Mouse (Mus musculus) liver, embryonic 16.5 days (tissue): Measurements from ENCODE around the gene Cacng6. TPM values are rescaled to one million over a fixed set of nuclear protein-coding genes. Genes with fewer than 3 reads are reported as not detected.
A peak's percentile ranks its signal among the peaks of the same experiment; 100 is the strongest.

Experiments used
- ATAC-seq: fragments of 200-750 bp; cut with Nextera tagmentation; 2 replicates; pipeline ENCODE4 v1.8.0; 2017; ENCODE audit warnings: low read depth, mild to moderate bottlenecking, moderate number of reproducible peaks, moderate library complexity
- H3K27ac ChIP-seq: fragments of 300-500 bp; sonication (generic); 2 replicates; pipeline ENCODE4 v1.5.1; 2014; ENCODE audit warnings: mild to moderate bottlenecking, low read length
- H3K27me3 ChIP-seq: fragments of 300-500 bp; sonication (generic); 2 replicates; pipeline ENCODE4 v1.6.1; 2014; ENCODE audit warnings: low read depth, low read length, mixed read lengths; ENCODE audit not compliant: control insufficient read depth, insufficient read depth
- H3K36me3 ChIP-seq: fragments of 300-500 bp; sonication (generic); 2 replicates; pipeline ENCODE4 v1.6.1; 2014; ENCODE audit warnings: mild to moderate bottlenecking; ENCODE audit not compliant: control insufficient read depth, insufficient read depth
- H3K4me1 ChIP-seq: fragments of 300-500 bp; sonication (generic); 2 replicates; pipeline ENCODE4 v1.6.1; 2014; ENCODE audit warnings: low read depth, low read length, mixed read lengths; ENCODE audit not compliant: control insufficient read depth
- H3K4me2 ChIP-seq: fragments of 300-500 bp; sonication (generic); 2 replicates; pipeline ENCODE4 v1.6.1; 2014; ENCODE audit warnings: low read depth, low read length, mixed read lengths
- H3K4me3 ChIP-seq: fragments of 300-500 bp; sonication (generic); 2 replicates; pipeline ENCODE4 v1.5.1; 2014; ENCODE audit warnings: low read depth, mild to moderate bottlenecking, low read length
- H3K9ac ChIP-seq: fragments of 300-500 bp; sonication (generic); 2 replicates; pipeline ENCODE4 v1.6.1; 2014; ENCODE audit warnings: low read depth, low read length
- H3K9me3 ChIP-seq: fragments of 300-500 bp; sonication (generic); replicated peaks from 2 replicates; pipeline ENCODE4 v1.6.1; 2016; ENCODE audit warnings: low read length; ENCODE audit not compliant: control insufficient read depth
- WGBS: fragments of 180-500 bp; shearing (Covaris S2); extraction: QIAGEN DNeasy Blood & Tissue Kit; methylation state at CpG from one replicate; pipeline ENCODE4 v1.1.7; 2014; ENCODE audit not compliant: insufficient replicate concordance; 5-methylcytosine and 5-hydroxymethylcytosine counted together
- polyA plus RNA-seq: library from polyadenylated mRNA; unstranded; fragments of >200 nt; fragmentation: Nextera tagmentation; extraction: Ambion mirVana; gene quantifications from 2 replicates; pipeline ENCODE4 v1.2.1, GENCODE M21; 2015

Cacng6 gene
- polyA plus RNA-seq, 1 experiment from 2014 or later = 0.58 TPM

DNA sequence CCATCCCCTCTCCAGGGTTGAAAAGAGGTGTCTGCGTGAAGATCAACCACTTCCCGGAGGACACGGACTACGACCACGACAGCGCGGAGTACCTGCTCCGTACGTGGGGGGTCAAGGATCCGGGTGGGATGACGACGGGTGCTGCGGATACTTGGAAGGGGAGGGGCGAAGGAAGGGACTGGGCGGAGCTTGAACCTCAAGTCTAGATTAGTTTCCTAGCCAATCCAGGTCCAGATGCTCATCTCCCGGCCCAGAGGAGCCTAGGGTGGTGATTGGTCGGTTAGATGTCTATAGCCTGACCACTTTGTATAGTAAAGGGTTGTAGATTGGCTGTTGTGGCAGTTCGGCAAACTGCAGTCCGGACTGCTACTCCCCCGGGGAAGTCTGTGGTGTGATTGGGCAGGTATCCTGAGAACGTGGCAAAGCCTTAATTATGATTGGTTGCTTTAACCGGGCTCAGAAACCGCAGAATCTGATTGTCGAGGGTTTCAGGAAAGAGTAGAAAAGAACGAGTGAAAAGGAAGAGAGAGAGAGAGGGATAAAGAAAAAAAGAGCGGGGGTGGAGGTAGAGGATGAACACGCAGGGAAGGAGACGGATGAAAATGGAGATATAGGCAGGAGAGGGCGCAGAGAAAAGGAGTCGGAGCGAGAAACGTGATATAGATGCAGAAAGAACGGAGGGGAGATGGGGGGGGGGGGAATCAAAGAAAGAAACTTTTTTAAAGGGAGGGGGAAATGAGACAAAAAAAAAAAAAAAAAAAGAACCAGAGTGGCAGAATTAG is 12.6 kb upstream of the Cacng6 start:
- Histone ChIP-seq H3K9ac (no peak overlapping the region), H3K4me1 (no peaks in the 10 kb centered on the region; the same call in 1 of the 2 replicates), H3K4me2 (0 out of 2 replicates have a peak overlapping the region, but pooled peaks have one; percentile 17), H3K4me3 (peak overlapping the region; percentile 13), H3K27me3 (peaks cover 55% of the 10 kb centered on the region), H3K36me3 (no peaks in the 10 kb centered on the region), H3K27ac (no peak overlapping the region), H3K9me3 (no peaks in the 10 kb centered on the region)
- peak; percentile 24; the same call in 1 of the 2 replicates for ATAC-seq
- WGBS = 1% methylated on average over 33 of the region's 33 CpGs

- Histone ChIP-seq H3K4me2 (0 out of 2 replicates have a peak overlapping the region, but pooled peaks have one; percentile 17), H3K36me3 (no peaks in the 10 kb centered on the region), H3K9ac (no peak overlapping the region), H3K27me3 (peaks cover 62% of the 10 kb centered on the region), H3K4me1 (no peaks in the 10 kb centered on the region; the same call in 1 of the 2 replicates), H3K4me3 (no peak overlapping the region), H3K9me3 (no peaks in the 10 kb centered on the region), H3K27ac (no peak overlapping the region)
- 3% methylated on average over 20 of the region's 20 CpGs for WGBS
- ATAC-seq = no peak
Measured at GRCm38 (mm10) chr7:3412036-3412435, 12.0 kb upstream of the Cacng6 start.

DNA sequence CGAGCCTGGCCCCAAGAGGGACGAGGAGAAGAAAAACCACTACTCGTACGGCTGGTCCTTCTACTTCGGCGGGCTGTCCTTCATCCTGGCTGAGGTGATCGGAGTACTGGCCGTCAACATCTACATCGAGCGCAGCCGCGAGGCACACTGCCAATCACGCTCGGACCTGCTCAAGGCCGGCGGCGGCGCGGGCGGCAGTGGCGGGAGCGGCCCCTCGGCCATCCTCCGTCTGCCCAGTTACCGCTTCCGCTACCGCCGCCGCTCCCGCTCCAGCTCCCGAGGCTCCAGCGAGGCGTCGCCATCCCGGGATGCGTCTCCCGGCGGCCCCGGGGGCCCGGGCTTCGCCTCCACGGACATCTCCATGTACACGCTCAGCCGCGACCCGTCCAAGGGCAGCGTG is 9.1 kb upstream of the Cacng6 start:
- Histone ChIP-seq H3K4me1 (no peaks in the 10 kb centered on the region; the same call in 1 of the 2 replicates), H3K9me3 (no peaks in the 10 kb centered on the region), H3K36me3 (no peaks in the 10 kb centered on the region), H3K27ac (no peak overlapping the region), H3K4me3 (peak overlapping the region; percentile 53), H3K4me2 (peak overlapping the region; percentile 69), H3K27me3 (peaks cover 64% of the 10 kb centered on the region), H3K9ac (no peak overlapping the region)
- WGBS = 2% methylated on average over 37 of the region's 47 CpGs
- no peak for ATAC-seq

- no peak overlapping the region for H3K9ac ChIP-seq
- H3K27me3 ChIP-seq = peaks cover 64% of the 10 kb centered on the region
- H3K27ac ChIP-seq = no peak overlapping the region
- H3K4me2 ChIP-seq = peak overlapping the region; percentile 69
- under 1% methylated on average over 38 of the region's 60 CpGs for WGBS
- ATAC-seq = peak; percentile 13; the same call in 1 of the 2 replicates
- H3K4me1 ChIP-seq = no peaks in the 10 kb centered on the region; the same call in 1 of the 2 replicates
- H3K4me3 ChIP-seq = peak overlapping the region; percentile 53
- no peaks in the 10 kb centered on the region for H3K36me3 ChIP-seq
- H3K9me3 ChIP-seq = no peaks in the 10 kb centered on the region
Measured at GRCm38 (mm10) chr7:3415378-3415777, 8.6 kb upstream of the Cacng6 start.

- no peaks in the 10 kb centered on the region for H3K36me3 ChIP-seq
- 25% methylated on average over 6 of the region's 6 CpGs for WGBS
- H3K4me3 ChIP-seq = no peak overlapping the region
- no peak for ATAC-seq
- no peak overlapping the region for H3K9ac ChIP-seq
- H3K4me2 ChIP-seq = no peak overlapping the region
- H3K4me1 ChIP-seq = no peaks in the 10 kb centered on the region
- no peak overlapping the region for H3K27ac ChIP-seq
- H3K9me3 ChIP-seq = no peaks in the 10 kb centered on the region
- peaks cover 54% of the 10 kb centered on the region for H3K27me3 ChIP-seq
Measured at GRCm38 (mm10) chr7:3419941-3420340, 4.1 kb upstream of the Cacng6 start.

- Histone ChIP-seq H3K27me3 (peaks cover 54% of the 10 kb centered on the region), H3K27ac (no peak overlapping the region), H3K36me3 (no peaks in the 10 kb centered on the region), H3K4me2 (no peak overlapping the region), H3K4me1 (no peaks in the 10 kb centered on the region), H3K9ac (no peak overlapping the region), H3K9me3 (no peaks in the 10 kb centered on the region), H3K4me3 (no peak overlapping the region)
- 42% methylated on average over 5 of the region's 5 CpGs for WGBS
- no peak for ATAC-seq
Measured at GRCm38 (mm10) chr7:3420466-3420865, 3.5 kb upstream of the Cacng6 start.

GRCm38 (mm10) chr7:3421297-3421696 is 2.7 kb upstream of the Cacng6 start:
- ATAC-seq = no peak
- Histone ChIP-seq H3K9ac (no peak overlapping the region), H3K36me3 (no peaks in the 10 kb centered on the region), H3K4me1 (no peaks in the 10 kb centered on the region), H3K27me3 (peaks cover 46% of the 10 kb centered on the region), H3K9me3 (no peaks in the 10 kb centered on the region), H3K4me2 (no peak overlapping the region), H3K4me3 (no peak overlapping the region), H3K27ac (no peak overlapping the region)
- 71% methylated on average over 3 of the region's 3 CpGs for WGBS

DNA sequence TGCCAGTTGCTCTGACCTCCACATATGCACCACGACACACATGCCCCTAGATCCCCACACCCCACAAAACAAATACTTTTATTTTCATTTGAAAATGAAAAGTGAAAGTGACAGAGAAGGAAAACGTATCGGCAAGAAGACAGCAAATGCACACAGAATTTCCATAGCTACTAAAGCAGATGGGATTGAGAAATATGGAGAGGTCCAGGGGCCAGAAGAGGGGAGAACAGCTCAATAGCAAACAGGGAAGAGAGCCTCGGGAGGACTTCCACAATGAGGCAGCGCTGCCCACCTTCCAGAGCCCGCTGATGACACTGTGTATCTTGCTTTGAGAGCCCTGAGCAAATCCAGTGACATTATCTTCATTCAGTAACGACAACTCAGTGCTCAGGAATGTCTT is 1.9 kb upstream of the Cacng6 start:
- no peak for ATAC-seq

DNA sequence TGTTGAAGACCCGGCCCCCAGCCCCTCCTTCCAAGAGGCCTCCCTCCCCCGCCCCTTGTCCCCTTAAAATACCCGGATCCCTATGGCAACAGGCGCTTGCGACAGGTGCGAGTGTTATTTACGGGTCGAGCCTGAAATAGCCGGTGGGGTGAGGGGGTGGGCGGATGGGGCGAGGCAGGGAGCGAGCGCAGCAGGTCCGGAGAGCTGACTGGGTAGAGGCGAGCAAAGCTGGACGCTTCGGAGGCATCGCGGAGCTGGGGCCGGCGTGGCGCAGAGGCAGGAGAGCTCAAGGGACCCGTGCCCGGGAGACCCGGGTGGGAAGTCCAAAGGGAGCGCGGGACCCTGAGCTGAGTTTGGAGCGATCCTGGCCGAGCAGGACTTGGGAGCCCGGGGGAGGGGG is 565 bp upstream of the Cacng6 start:
- Histone ChIP-seq H3K27ac (no peak overlapping the region), H3K4me2 (no peak overlapping the region), H3K9ac (no peak overlapping the region), H3K4me3 (no peak overlapping the region), H3K27me3 (peaks cover 35% of the 10 kb centered on the region), H3K9me3 (no peaks in the 10 kb centered on the region), H3K4me1 (no peaks in the 10 kb centered on the region), H3K36me3 (no peaks in the 10 kb centered on the region)
- ATAC-seq = no peak
- 3% methylated on average over 29 of the region's 30 CpGs for WGBS

More for the DNA sequence above, 1.9 kb upstream of the Cacng6 start:
- whole genome bisulfite sequencing = 38% methylated on average over 7 of the region's 7 CpGs
- no peak overlapping the region for H3K4me2 ChIP-seq
- no peaks in the 10 kb centered on the region for H3K9me3 ChIP-seq
- H3K36me3 ChIP-seq = no peaks in the 10 kb centered on the region
- H3K4me3 ChIP-seq = no peak overlapping the region
- no peaks in the 10 kb centered on the region for H3K4me1 ChIP-seq
- peaks cover 38% of the 10 kb centered on the region for H3K27me3 ChIP-seq
- H3K27ac ChIP-seq = no peak overlapping the region
- no peak overlapping the region for H3K9ac ChIP-seq
